Mouse (Mus musculus) embryonic facial prominence, embryonic 11.5 days (tissue): Measurements from ENCODE around the gene Mrgpra3. TPM values are rescaled to one million over a fixed set of nuclear protein-coding genes. Genes with fewer than 3 reads are reported as not detected.

Source experiments
- ATAC-seq: fragments of 200-750 bp; cut with Nextera tagmentation; replicated peaks from 2 replicates; pipeline ENCODE4 v1.8.0; 2017; ENCODE audit warnings: low read depth; ENCODE audit not compliant: insufficient number of reproducible peaks, low FRiP score, low TSS enrichment
- DNase-seq: peaks from one replicate; pipeline ENCODE4 v3.0.0-alpha.2; 2015; ENCODE audit warnings: low spot score
- H3K27ac ChIP-seq: fragments of 300-500 bp; sonication (generic); replicated peaks from 2 replicates; pipeline ENCODE4 v1.5.1; 2014; ENCODE audit warnings: mild to moderate bottlenecking, low read depth, low read length, control low read depth
- H3K27me3 ChIP-seq: fragments of 300-500 bp; sonication (generic); 2 replicates; pipeline ENCODE4 v1.6.1; 2014; ENCODE audit warnings: mild to moderate bottlenecking, low read length, moderate library complexity, mixed read lengths; ENCODE audit not compliant: control insufficient read depth, insufficient read depth
- H3K36me3 ChIP-seq: fragments of 300-500 bp; sonication (generic); replicated peaks from 2 replicates; pipeline ENCODE4 v1.6.1; 2014; ENCODE audit warnings: low read depth, mild to moderate bottlenecking, low read length, moderate library complexity, mixed read lengths; ENCODE audit not compliant: control insufficient read depth, insufficient read depth
- H3K4me1 ChIP-seq: fragments of 300-500 bp; sonication (generic); 2 replicates; pipeline ENCODE4 v1.6.1; 2014; ENCODE audit warnings: low read length, mixed read lengths; ENCODE audit not compliant: control insufficient read depth, insufficient read depth
- H3K4me2 ChIP-seq: fragments of 300-500 bp; sonication (generic); 2 replicates; pipeline ENCODE4 v1.6.1; 2014; ENCODE audit warnings: low read depth, mild to moderate bottlenecking, control low read depth, low read length, moderate library complexity
- H3K4me3 ChIP-seq: fragments of 300-500 bp; sonication (generic); 2 replicates; pipeline ENCODE4 v1.5.1; 2014; ENCODE audit warnings: low read depth, low read length, control low read depth
- H3K9ac ChIP-seq: fragments of 300-500 bp; sonication (generic); replicated peaks from 2 replicates; pipeline ENCODE4 v1.6.1; 2014; ENCODE audit warnings: mild to moderate bottlenecking, control low read depth, low read length
- H3K9me3 ChIP-seq: fragments of 300-500 bp; sonication (generic); replicated peaks from 2 replicates; pipeline ENCODE4 v1.6.1; 2016; ENCODE audit warnings: mild to moderate bottlenecking, low read length, inconsistent platforms, mixed read lengths; ENCODE audit not compliant: control insufficient read depth
- WGBS: fragments of 180-500 bp; shearing (Covaris S2); extraction: QIAGEN DNeasy Blood & Tissue Kit; methylation state at CpG from one replicate; pipeline ENCODE4 v1.1.7; 2014; 5-methylcytosine and 5-hydroxymethylcytosine counted together
- polyA plus RNA-seq: library from polyadenylated mRNA; unstranded; fragments of >200 nt; fragmentation: Nextera tagmentation; extraction: Ambion mirVana; gene quantifications from 2 replicates; pipeline ENCODE4 v1.2.1, GENCODE M21; 2014

The Mrgpra3 gene
- polyA plus RNA-seq = not detected in 2 replicates

DNA sequence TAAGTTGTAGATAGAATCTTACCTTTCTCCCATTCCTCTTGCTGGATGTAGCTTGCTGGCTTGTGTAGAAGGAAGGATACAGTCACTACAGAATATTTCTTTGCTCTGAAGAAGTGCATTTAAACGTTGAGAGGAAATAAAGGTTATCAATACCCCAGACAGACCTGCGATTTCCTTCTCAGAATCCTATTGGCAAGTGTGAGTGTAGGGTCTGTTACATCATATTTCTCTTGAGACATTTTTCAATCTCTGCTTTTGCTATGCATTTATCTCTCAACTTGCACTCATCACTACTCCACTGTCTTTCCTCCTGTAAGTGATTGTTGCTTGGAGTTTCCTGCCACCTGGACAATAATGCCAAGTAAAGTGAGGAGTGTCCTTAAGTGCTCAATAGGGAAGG lies at the start of gene Mrgpra3:
Gene Mrgpra3 (minus strand): TSS at position 101 of the 400 bp plus-strand sequence.
- Histone ChIP-seq H3K9ac (no peak within 1 kb of the TSS), H3K36me3 (no peaks in the 10 kb centered on the region), H3K4me1 (no peaks in the 10 kb centered on the region), H3K4me3 (no peak within 1 kb of the TSS), H3K27ac (no peak within 1 kb of the TSS), H3K27me3 (no peaks in the 10 kb centered on the region), H3K4me2 (no peak within 1 kb of the TSS), H3K9me3 (0 out of 2 replicates have a peak, but pooled peaks cover 5% of the 10 kb centered on the region)
- no peak for DNase-seq
- no peak for ATAC-seq
- WGBS = 63% methylated on average over 2 of the region's 2 CpGs

Other genes starting within 250 kb of the Mrgpra3 start
- gene Mrgpra1, start 247.1 kb downstream of the Mrgpra3 start, polyA plus RNA-seq = not detected in 2 replicates
- gene Mrgpra2a, start 149.2 kb downstream of the Mrgpra3 start, polyA plus RNA-seq = not detected in 2 replicates
- not detected in 2 replicates for gene Mrgpra2b, start 72.5 kb downstream of the Mrgpra3 start, polyA plus RNA-seq